Mouse (Mus musculus) CH12.LX (cell line): ENCODE data around the gene Trarg1. TPM values are rescaled to one million over a fixed set of nuclear protein-coding genes. Genes with fewer than 3 reads are reported as not detected.

Experiments
- DNase-seq: peaks from one replicate; pipeline ENCODE4 v3.0.0-alpha.2; 2013; ENCODE audit errors: extremely low read depth
- H3K27ac ChIP-seq: 2 replicates; pipeline ENCODE4 v1.5.1; 2012; ENCODE audit warnings: low read depth, mild to moderate bottlenecking, control low read depth, moderate library complexity; ENCODE audit not compliant: insufficient read depth
- H3K27me3 ChIP-seq: replicated peaks from 2 replicates; pipeline ENCODE3; 2012; ENCODE audit warnings: inconsistent platforms
- H3K36me3 ChIP-seq, 2 experiments: replicated peaks in 1 of 2; 2 replicates each; pipeline versions ENCODE3 to v1.6.1; 2012; ENCODE audit warnings: inconsistent platforms in 1 of 2, low read length in 1 of 2, mild to moderate bottlenecking in 1 of 2, mixed read lengths in 1 of 2, moderate library complexity in 1 of 2; ENCODE audit not compliant: control insufficient read depth in 1 of 2, insufficient read depth in 1 of 2
- H3K4me1 ChIP-seq, 2 experiments: 2 replicates each; pipeline ENCODE4 v1.6.1; 2012; ENCODE audit warnings: inconsistent platforms in 1 of 2, moderate library complexity in 1 of 2; ENCODE audit not compliant: insufficient read depth in 2 of 2, control insufficient read depth in 1 of 2
- H3K4me2 ChIP-seq: 2 replicates; pipeline ENCODE4 v1.6.1; 2012; ENCODE audit warnings: low read depth, mild to moderate bottlenecking, control low read depth; ENCODE audit not compliant: poor library complexity, insufficient read depth, severe bottlenecking
- H3K4me3 ChIP-seq, 3 experiments: fragments of 150-350 bp in 1 of 3; sonication (generic) in 1 of 3; replicated peaks in 1 of 3; 2 replicates each; pipeline versions ENCODE3 to v1.5.1; 2011 to 2012; ENCODE audit warnings: low read depth in 2 of 3, low read length in 2 of 3, mild to moderate bottlenecking in 2 of 3, moderate library complexity in 2 of 3, control low read depth in 1 of 3, improper control_type of control experiment in 1 of 3, inconsistent platforms in 1 of 3, mixed read lengths in 1 of 3; ENCODE audit not compliant: poor library complexity in 1 of 3
- H3K79me2 ChIP-seq: replicated peaks from 2 replicates; pipeline ENCODE4 v1.6.1; 2012; ENCODE audit warnings: mild to moderate bottlenecking, moderate library complexity; ENCODE audit not compliant: control insufficient read depth, poor library complexity, insufficient read depth, severe bottlenecking; ENCODE audit errors: extremely low read depth
- H3K9ac ChIP-seq: 2 replicates; pipeline ENCODE4 v1.6.1; 2012; ENCODE audit warnings: low read depth, mild to moderate bottlenecking, control low read depth, moderate library complexity; ENCODE audit not compliant: insufficient read depth
- H3K9me3 ChIP-seq: replicated peaks from 2 replicates; pipeline ENCODE3; 2012; ENCODE audit warnings: low read length, inconsistent platforms, mixed read lengths
- BHLHE40 ChIP-seq: IDR thresholded peaks from 2 replicates; pipeline ENCODE4 v1.6.1; 2011; ENCODE audit warnings: mild to moderate bottlenecking, low read depth, low read length, improper control_type of control experiment
- CHD1 ChIP-seq: IDR thresholded peaks from 2 replicates; pipeline ENCODE4 v1.6.1; 2012; ENCODE audit warnings: low read depth, low read length, improper control_type of control experiment, inconsistent platforms
- CTCF ChIP-seq, 2 experiments: IDR thresholded peaks in 1 of 2; conservative IDR thresholded peaks in 1 of 2; 2 replicates each; pipeline ENCODE4 v1.5.1; 2011 to 2012; ENCODE audit warnings: low read depth in 2 of 2, low read length in 2 of 2, improper control_type of control experiment in 1 of 2, inconsistent platforms in 1 of 2, mild to moderate bottlenecking in 1 of 2, moderate library complexity in 1 of 2
- E2F4 ChIP-seq: IDR thresholded peaks from 2 replicates; pipeline ENCODE4 v1.6.1; 2011; ENCODE audit warnings: low read depth, low read length, improper control_type of control experiment; ENCODE audit not compliant: insufficient replicate concordance
- ELF1 ChIP-seq: IDR thresholded peaks from 2 replicates; pipeline ENCODE4 v1.6.1; 2014; ENCODE audit warnings: low read depth, mild to moderate bottlenecking, inconsistent platforms, low read length, improper control_type of control experiment
- EP300 ChIP-seq: IDR thresholded peaks from 2 replicates; pipeline ENCODE4 v1.6.1; 2011; ENCODE audit warnings: low read length, improper control_type of control experiment
- ETS1 ChIP-seq: conservative IDR thresholded peaks from 2 replicates; pipeline ENCODE4 v1.6.1; 2012; ENCODE audit warnings: low read depth, mild to moderate bottlenecking, inconsistent platforms, low read length, improper control_type of control experiment, moderate library complexity
- GABPA ChIP-seq: IDR thresholded peaks from 2 replicates; pipeline ENCODE4 v1.6.1; 2012; ENCODE audit warnings: low read depth, low read length, improper control_type of control experiment, inconsistent platforms; ENCODE audit not compliant: insufficient replicate concordance
- HCFC1 ChIP-seq: IDR thresholded peaks from 2 replicates; pipeline ENCODE4 v1.6.1; 2012; ENCODE audit warnings: low read depth, mild to moderate bottlenecking, inconsistent platforms, low read length, improper control_type of control experiment
- IRF4 ChIP-seq: IDR thresholded peaks from 2 replicates; pipeline ENCODE4 v1.6.1; 2014; ENCODE audit warnings: low read depth, mild to moderate bottlenecking, inconsistent platforms, low read length, improper control_type of control experiment
- JUN ChIP-seq: IDR thresholded peaks from 2 replicates; pipeline ENCODE4 v1.6.1; 2011; ENCODE audit warnings: low read depth, mild to moderate bottlenecking, low read length, improper control_type of control experiment, moderate library complexity; ENCODE audit not compliant: insufficient read depth
- JUND ChIP-seq: conservative IDR thresholded peaks from 2 replicates; pipeline ENCODE4 v1.6.1; 2011; ENCODE audit warnings: low read depth, low read length, improper control_type of control experiment
- KAT2A ChIP-seq: IDR thresholded peaks from 2 replicates; pipeline ENCODE4 v1.6.1; 2012; ENCODE audit warnings: low read length, improper control_type of control experiment, inconsistent platforms; ENCODE audit not compliant: insufficient replicate concordance
- MAZ ChIP-seq: IDR thresholded peaks from 2 replicates; pipeline ENCODE4 v1.6.1; 2012; ENCODE audit warnings: low read depth, mild to moderate bottlenecking, inconsistent platforms, low read length, improper control_type of control experiment, moderate library complexity
- MEF2A ChIP-seq: IDR thresholded peaks from 2 replicates; pipeline ENCODE4 v1.6.1; 2014; ENCODE audit warnings: low read depth, mild to moderate bottlenecking, inconsistent platforms, low read length, improper control_type of control experiment, borderline replicate concordance
- NRF1 ChIP-seq: IDR thresholded peaks from 2 replicates; pipeline ENCODE4 v1.6.1; 2014; ENCODE audit warnings: low read depth, mild to moderate bottlenecking, inconsistent platforms, low read length, improper control_type of control experiment, moderate library complexity
- POLR2A ChIP-seq: IDR thresholded peaks from 2 replicates; pipeline ENCODE4 v1.6.1; 2011; ENCODE audit warnings: low read depth, mild to moderate bottlenecking, improper control_type of control experiment, low read length
- POLR2AphosphoS2 ChIP-seq: IDR thresholded peaks from 2 replicates; pipeline ENCODE4 v1.6.1; 2011; ENCODE audit warnings: low read depth, low read length, improper control_type of control experiment
- RAD21 ChIP-seq: IDR thresholded peaks from 2 replicates; pipeline ENCODE4 v1.6.1; 2011; ENCODE audit warnings: low read depth, mild to moderate bottlenecking, low read length, improper control_type of control experiment, moderate library complexity
- RCOR1 ChIP-seq: conservative IDR thresholded peaks from 2 replicates; pipeline ENCODE4 v1.6.1; 2012; ENCODE audit warnings: low read depth, mild to moderate bottlenecking, inconsistent platforms, low read length, improper control_type of control experiment
- SMC3 ChIP-seq: IDR thresholded peaks from 2 replicates; pipeline ENCODE4 v1.6.1; 2011; ENCODE audit warnings: low read depth, low read length, improper control_type of control experiment
- TBP ChIP-seq: conservative IDR thresholded peaks from 2 replicates; pipeline ENCODE4 v1.6.1; 2011; ENCODE audit warnings: low read depth, low read length, improper control_type of control experiment
- USF2 ChIP-seq: conservative IDR thresholded peaks from 2 replicates; pipeline ENCODE4 v1.6.1; 2011; ENCODE audit warnings: low read depth, low read length, improper control_type of control experiment
- ZKSCAN1 ChIP-seq: IDR thresholded peaks from 2 replicates; pipeline ENCODE4 v1.6.1; 2012; ENCODE audit warnings: low read depth, inconsistent platforms, low read length, improper control_type of control experiment, borderline replicate concordance
- ZMIZ1 ChIP-seq: IDR thresholded peaks from 2 replicates; pipeline ENCODE4 v1.6.1; 2012; ENCODE audit warnings: low read depth, mild to moderate bottlenecking, inconsistent platforms, low read length, improper control_type of control experiment
- dilution Hi-C: fragments of 300-500 bp; cut with MboI; formaldehyde crosslinking; loops from 2 replicates; pipeline ENCODE4 v1.14.3; 2020; ENCODE audit warnings: low sequenced_read_pairs; ENCODE audit not compliant: extremely low pct_unique_long_range_greater_than_20kb, extremely low pct_ligation_motif_present
- in situ Hi-C: fragments of 300-500 bp; cut with MboI; formaldehyde crosslinking; loops from 3 replicates; pipeline ENCODE4 v1.14.3; 2019; ENCODE audit warnings: low sequenced_read_pairs, low pct_ligation_motif_present, low pct_unique_long_range_greater_than_20kb, mixed read lengths
- polyA plus RNA-seq: library from polyadenylated mRNA; unstranded; fragments of >175 nt; gene quantifications from 2 replicates; pipeline ENCODE4 v1.2.1, GENCODE M21; 2012; ENCODE audit warnings: low read depth; ENCODE audit not compliant: insufficient read length
- total RNA-seq, 2 experiments: library from RNA; depleted of rRNA; stranded (reverse); fragments of 300-350 nt in 1 of 2; fragments of >200 nt in 1 of 2; gene quantifications; 2 replicates each; pipeline ENCODE4 v1.2.3; 2012 to 2014

The Trarg1 gene
- total and polyA plus RNA-seq, 3 experiments, result not detected

GRCm38 (mm10) chr11:76661790-76662468, 17.7 kb upstream of the Trarg1 start:
- Histone ChIP-seq H3K4me1 (no peaks in the 10 kb centered on the region), H3K36me3 (no peaks in the 10 kb centered on the region), H3K4me3 (no peak overlapping the region), H3K27me3 (peaks cover 33% of the 10 kb centered on the region), H3K4me2 (no peak overlapping the region), H3K27ac (no peak overlapping the region), H3K79me2 (no peaks in the 10 kb centered on the region), H3K9ac (no peak overlapping the region), H3K9me3 (no peaks in the 10 kb centered on the region)
- dilution Hi-C loops (no loop called here), in situ Hi-C loops (no loop called here)
- TF ChIP-seq NRF1, result no peak
- TF ChIP-seq TBP, result no peak
- TF ChIP-seq ETS1, result no peak
- no peak for TF ChIP-seq POLR2AphosphoS2
- TF ChIP-seq POLR2A, result no peak
- no peak for TF ChIP-seq ZMIZ1
- no peak for TF ChIP-seq JUND
- no peak for TF ChIP-seq SMC3
- no peak for TF ChIP-seq BHLHE40
- TF ChIP-seq CTCF (conservative IDR thresholded peaks at IDR 0.05 in 1 of 2, IDR thresholded peaks at IDR 0.05 in 1 of 2; ENCODE audit: low read depth in 2 of 2, low read length in 2 of 2), result no peak
- TF ChIP-seq MEF2A, result no peak
- TF ChIP-seq USF2, result no peak
- TF ChIP-seq GABPA, result no peak
- TF ChIP-seq HCFC1, result no peak
- no peak for TF ChIP-seq ELF1
- TF ChIP-seq EP300, result no peak
- TF ChIP-seq IRF4, result no peak
- TF ChIP-seq JUN, result no peak
- no peak for TF ChIP-seq CHD1
- DNase-seq, result peak; percentile 12

GRCm38 (mm10) chr11:76666002-76666649, 13.5 kb upstream of the Trarg1 start:
- DNase-seq, result no peak
- TF ChIP-seq USF2 (no peak), POLR2AphosphoS2 (no peak), IRF4 (no peak), RCOR1 (no peak), RAD21 (no peak), TBP (no peak), ZKSCAN1 (no peak), E2F4 (no peak), EP300 (no peak), ELF1 (no peak), MEF2A (no peak), MAZ (no peak), CTCF (conservative IDR thresholded peaks at IDR 0.05 in 1 of 2, IDR thresholded peaks at IDR 0.05 in 1 of 2; ENCODE audit: low read depth in 2 of 2, low read length in 2 of 2) (no peak), CHD1 (no peak), KAT2A (no peak), BHLHE40 (no peak)
- peaks cover 18% of the 10 kb centered on the region for H3K27me3 ChIP-seq
- dilution Hi-C loops, result no loop called here
- peak overlapping the region; percentile 53 for H3K4me2 ChIP-seq
- no peaks in the 10 kb centered on the region for H3K79me2 ChIP-seq
- peaks cover 0 to 17% of the 10 kb centered on the region in 2 experiments; a peak in 2 of 4 replicates for H3K4me1 ChIP-seq
- in situ Hi-C loops, result no loop called here
- H3K4me3 ChIP-seq, result no peak overlapping the region
- no peak overlapping the region for H3K9ac ChIP-seq
- H3K27ac ChIP-seq, result no peak overlapping the region
- H3K9me3 ChIP-seq, result no peaks in the 10 kb centered on the region
- H3K36me3 ChIP-seq, result no peaks in the 10 kb centered on the region
